Mouse (Mus musculus) testis, adult 2 months (tissue): ENCODE measurements around the gene Hoxd13.

Source experiments
- CTCF ChIP-seq: fragments of 200-500 bp; IDR thresholded peaks from 2 replicates; pipeline ENCODE4 v1.5.1; 2012; ENCODE audit warnings: low read depth, mild to moderate bottlenecking, inconsistent platforms, low read length, moderate library complexity; ENCODE audit not compliant: control insufficient read depth, insufficient read depth, insufficient replicate concordance
- POLR2A ChIP-seq: fragments of 200-500 bp; IDR thresholded peaks from 2 replicates; pipeline ENCODE4 v1.6.1; 2012; ENCODE audit warnings: low read depth, mild to moderate bottlenecking, inconsistent platforms, low read length, moderate library complexity; ENCODE audit not compliant: control insufficient read depth

- TF ChIP-seq CTCF (no peak), POLR2A (no peak)
Observed at GRCm38 (mm10) chr2:74685059-74685603, 17.0 kb downstream of the Hoxd13 start.
